Mouse (Mus musculus) MEL (cell line): ENCODE results near the gene Strada.

Experiments used
- CHD2 ChIP-seq: IDR thresholded peaks from 2 replicates; pipeline ENCODE4 v1.6.1; 2011; ENCODE audit warnings: low read length, improper control_type of control experiment
- CTCF ChIP-seq, 3 experiments: IDR thresholded peaks in 2 of 3; conservative IDR thresholded peaks in 1 of 3; 2 replicates each; pipeline ENCODE4 v1.5.1; 2011 to 2012; ENCODE audit warnings: low read length in 3 of 3, low read depth in 2 of 3, mild to moderate bottlenecking in 2 of 3, improper control_type of control experiment in 1 of 3, inconsistent platforms in 1 of 3, mixed read lengths in 1 of 3, moderate library complexity in 1 of 3; ENCODE audit not compliant: control insufficient read depth in 1 of 3, insufficient read depth in 1 of 3, poor library complexity in 1 of 3, severe bottlenecking in 1 of 3
- EP300 ChIP-seq, 2 experiments: IDR thresholded peaks; 2 replicates each; pipeline ENCODE4 v1.6.1; 2011; ENCODE audit warnings: improper control_type of control experiment in 2 of 2, low read length in 2 of 2, low read depth in 1 of 2, mild to moderate bottlenecking in 1 of 2
- JUND ChIP-seq: IDR thresholded peaks from 2 replicates; pipeline ENCODE4 v1.6.1; 2011; ENCODE audit warnings: low read depth, mild to moderate bottlenecking, improper control_type of control experiment, low read length
- MAFK ChIP-seq: IDR thresholded peaks from 2 replicates; pipeline ENCODE4 v1.6.1; 2011; ENCODE audit warnings: low read depth, mild to moderate bottlenecking, low read length, improper control_type of control experiment, borderline replicate concordance
- MYC ChIP-seq: IDR thresholded peaks from 2 replicates; pipeline ENCODE4 v1.6.1; 2011; ENCODE audit warnings: low read depth, mild to moderate bottlenecking, low read length, improper control_type of control experiment, moderate library complexity
- POLR2AphosphoS5 ChIP-seq: IDR thresholded peaks from 2 replicates; pipeline ENCODE4 v1.6.1; 2012; ENCODE audit warnings: low read depth, borderline replicate concordance, mild to moderate bottlenecking, inconsistent platforms, low read length, moderate library complexity, mixed read lengths

DNA sequence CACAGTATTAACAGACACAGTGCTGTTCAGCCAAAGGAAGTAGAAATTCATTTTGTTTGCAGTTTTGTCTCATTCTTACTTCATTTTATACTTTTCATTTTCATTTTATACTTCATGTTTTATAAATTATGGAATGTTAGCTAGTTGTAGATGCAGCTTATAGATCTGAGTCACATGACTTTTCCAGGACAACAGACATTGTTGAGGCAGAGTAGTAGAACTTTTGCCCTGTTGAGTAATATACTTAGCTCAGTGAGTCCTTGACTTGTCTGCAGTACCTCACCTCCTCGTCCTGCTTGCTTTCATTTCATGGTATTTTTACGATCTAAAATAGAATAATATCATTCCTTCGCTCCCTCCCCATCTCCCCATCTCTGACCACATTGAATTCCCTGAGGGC is 18.6 kb upstream of the Strada start:
- TF ChIP-seq MAFK = no peak
- TF ChIP-seq JUND = no peak
- TF ChIP-seq MYC = no peak
- TF ChIP-seq CTCF (IDR thresholded peaks at IDR 0.05 in 2 of 3, conservative IDR thresholded peaks at IDR 0.05 in 1 of 3; ENCODE audit: control insufficient read depth in 1 of 3, insufficient read depth in 1 of 3, low read depth in 2 of 3, low read length in 3 of 3, poor library complexity in 1 of 3, severe bottlenecking in 1 of 3) = no peak
- TF ChIP-seq CHD2 = no peak
- no peak for TF ChIP-seq EP300 (IDR thresholded peaks at IDR 0.05; ENCODE audit: low read depth in 1 of 2, low read length in 2 of 2)
- no peak for TF ChIP-seq POLR2AphosphoS5
